Mouse (Mus musculus): ENCODE results near the gene Dthd1.

DNA sequence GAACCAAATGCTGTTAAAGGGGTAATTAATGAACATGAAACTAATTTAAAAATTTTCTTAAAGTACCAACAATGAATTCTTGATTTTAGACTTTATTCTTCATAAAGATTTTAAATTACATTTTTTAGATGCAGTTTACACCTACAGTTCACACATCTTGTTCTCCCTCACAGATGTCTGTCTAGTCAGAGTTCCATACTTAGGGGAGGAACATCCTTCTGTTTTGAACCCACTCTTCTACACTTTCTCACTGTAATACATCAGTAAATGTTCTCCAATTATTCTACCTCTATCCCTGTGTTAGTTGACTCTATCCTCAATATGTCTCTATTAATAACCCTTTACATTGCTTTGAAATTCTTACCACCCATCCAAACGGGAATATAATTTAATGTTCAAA lies 20.8 kb upstream of the Dthd1 start:
- TF ChIP-seq GATA1 (IDR thresholded peaks at IDR 0.05; ENCODE audit: borderline replicate concordance, low read length) (no peak), FLI1 (IDR thresholded peaks at IDR 0.05; ENCODE audit: low read length) (no peak)
